Mouse (Mus musculus): ENCODE measurements around the gene Fzd5. TPM values are rescaled to one million over a fixed set of nuclear protein-coding genes. Genes with fewer than 3 reads are reported as not detected.
A peak's percentile ranks its signal among the peaks of the same experiment; 100 is the strongest.

The Fzd5 gene
- polyA plus RNA-seq, 1 experiment, result 28.2 TPM

- no peak for DNase-seq
- 65% methylated on average over 7 of the region's 7 CpGs for WGBS
- TF ChIP-seq POLR2A (IDR thresholded peaks at IDR 0.05; ENCODE audit: borderline replicate concordance, extremely low read depth, low read depth, low read length) (no peak), CTCF (IDR thresholded peaks at IDR 0.05; ENCODE audit: insufficient read depth, low read length) (no peak)
- peaks cover 5% of the 10 kb centered on the region; the same call in 1 of the 2 replicates for H3K4me1 ChIP-seq (ENCODE audit: control insufficient read depth, insufficient read depth, low read length)
- no peak overlapping the region for H3K4me3 ChIP-seq (replicated peaks; ENCODE audit: extremely low read depth, low read depth, low read length)
Observed at GRCm38 (mm10) chr1:64716589-64717304, 20.8 kb downstream of the Fzd5 start.

DNA sequence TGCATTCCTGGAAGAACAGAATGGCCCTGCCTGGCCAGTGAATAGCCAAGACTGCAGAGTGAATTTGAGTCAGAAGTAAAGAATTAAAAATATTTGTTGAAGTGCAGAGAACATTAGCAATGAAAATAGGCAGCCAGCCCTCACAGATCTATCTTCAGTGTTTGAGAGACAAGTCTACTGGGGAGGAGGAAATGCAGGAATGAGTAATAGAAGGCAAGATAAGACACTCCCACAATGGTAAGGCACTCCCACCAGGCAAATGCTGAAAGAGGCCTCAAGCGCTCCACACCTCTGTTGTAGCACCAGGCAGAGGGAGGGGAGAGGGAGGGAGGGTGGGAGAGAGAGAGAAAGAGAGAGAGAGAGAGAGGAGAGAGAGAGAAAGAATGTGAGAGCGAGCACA, 22.1 kb downstream of the Fzd5 start:
- no peak for DNase-seq
- 64% methylated on average over 2 of the region's 2 CpGs for WGBS
- H3K4me1 ChIP-seq (ENCODE audit: control insufficient read depth, insufficient read depth, low read length), result peaks cover 5% of the 10 kb centered on the region; the same call in 1 of the 2 replicates
- TF ChIP-seq POLR2A (IDR thresholded peaks at IDR 0.05; ENCODE audit: borderline replicate concordance, extremely low read depth, low read depth, low read length), result no peak
- no peak for TF ChIP-seq CTCF (IDR thresholded peaks at IDR 0.05; ENCODE audit: insufficient read depth, low read length)
- no peak overlapping the region for H3K4me3 ChIP-seq (replicated peaks; ENCODE audit: extremely low read depth, low read depth, low read length)

DNA sequence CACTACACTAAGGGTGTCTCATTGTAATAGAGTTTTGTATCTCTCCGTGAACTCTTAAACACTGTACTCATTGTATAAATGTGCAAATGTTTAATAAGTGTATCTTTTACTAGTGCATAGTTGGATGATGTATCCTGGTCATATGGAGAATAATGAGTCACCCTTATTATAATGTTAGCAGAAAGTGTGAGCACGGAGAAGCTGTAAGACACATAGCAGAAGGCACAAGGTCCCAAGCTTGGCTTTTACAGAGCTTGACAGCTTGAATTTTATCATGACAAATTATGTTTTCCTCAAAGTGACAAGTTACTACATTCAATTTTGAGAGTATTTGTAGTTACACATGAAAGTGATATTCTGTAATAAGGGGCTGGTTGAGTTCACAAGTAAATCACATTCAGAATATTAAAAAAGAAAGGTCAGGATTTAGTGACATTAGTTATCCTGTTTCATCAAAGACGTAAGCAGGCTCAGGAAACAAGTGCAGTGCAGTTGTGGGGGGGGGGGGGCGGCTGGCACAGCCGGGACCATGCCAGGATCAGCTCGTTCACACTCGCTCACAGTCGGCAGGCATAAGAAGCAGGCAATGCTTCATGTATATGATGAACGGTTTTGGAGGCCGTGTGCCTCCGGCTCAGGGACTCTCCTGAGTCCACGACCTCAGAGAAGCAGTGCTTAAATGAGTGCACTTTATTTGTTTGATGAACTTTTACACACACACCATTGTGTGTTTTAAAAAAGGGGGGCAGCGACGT, 25.4 kb downstream of the Fzd5 start:
- Histone ChIP-seq H3K4me1 (ENCODE audit: control insufficient read depth, insufficient read depth, low read length) (peaks cover 4% of the 10 kb centered on the region; the same call in 1 of the 2 replicates), H3K4me3 (replicated peaks; ENCODE audit: extremely low read depth, low read depth, low read length) (no peak overlapping the region)
- no peak for TF ChIP-seq POLR2A (IDR thresholded peaks at IDR 0.05; ENCODE audit: borderline replicate concordance, extremely low read depth, low read depth, low read length)
- no peak for TF ChIP-seq CTCF (IDR thresholded peaks at IDR 0.05; ENCODE audit: insufficient read depth, low read length)
- 75% methylated on average over 14 of the region's 14 CpGs for WGBS
- no peak for DNase-seq

GRCm38 (mm10) chr1:64709891-64710290, 27.7 kb downstream of the Fzd5 start:
- no peak for DNase-seq
- Histone ChIP-seq H3K4me1 (ENCODE audit: control insufficient read depth, insufficient read depth, low read length) (no peaks in the 10 kb centered on the region), H3K4me3 (replicated peaks; ENCODE audit: extremely low read depth, low read depth, low read length) (no peak overlapping the region)
- TF ChIP-seq POLR2A (IDR thresholded peaks at IDR 0.05; ENCODE audit: borderline replicate concordance, extremely low read depth, low read depth, low read length) (no peak), CTCF (IDR thresholded peaks at IDR 0.05; ENCODE audit: insufficient read depth, low read length) (no peak)
- WGBS, result 14% methylated on average over 2 of the region's 2 CpGs

DNA sequence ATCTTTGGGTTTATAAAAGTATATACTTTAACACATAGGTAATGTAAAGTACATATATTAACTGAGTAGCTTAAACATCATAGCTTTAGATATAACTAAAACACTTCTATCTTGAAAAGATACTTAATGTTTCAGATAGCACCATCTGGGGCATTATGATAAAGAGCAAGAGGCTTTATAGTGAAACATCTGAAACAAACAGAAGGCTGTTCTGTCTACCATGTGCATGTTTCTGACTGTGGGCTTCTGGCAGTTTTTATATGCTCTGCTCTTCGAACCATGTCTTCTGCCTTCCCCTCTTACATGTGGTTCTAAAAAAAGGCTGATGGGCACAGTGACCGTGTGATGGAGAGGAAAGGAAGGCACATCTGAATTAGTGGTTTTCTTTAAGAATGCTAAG, 30.9 kb downstream of the Fzd5 start:
- no peak overlapping the region for H3K4me3 ChIP-seq (replicated peaks; ENCODE audit: extremely low read depth, low read depth, low read length)
- no peaks in the 10 kb centered on the region for H3K4me1 ChIP-seq (ENCODE audit: control insufficient read depth, insufficient read depth, low read length)
- WGBS, result 93% methylated on average over 2 of the region's 2 CpGs
- no peak for DNase-seq
- TF ChIP-seq POLR2A (IDR thresholded peaks at IDR 0.05; ENCODE audit: borderline replicate concordance, extremely low read depth, low read depth, low read length) (no peak), CTCF (IDR thresholded peaks at IDR 0.05; ENCODE audit: insufficient read depth, low read length) (no peak)

DNA sequence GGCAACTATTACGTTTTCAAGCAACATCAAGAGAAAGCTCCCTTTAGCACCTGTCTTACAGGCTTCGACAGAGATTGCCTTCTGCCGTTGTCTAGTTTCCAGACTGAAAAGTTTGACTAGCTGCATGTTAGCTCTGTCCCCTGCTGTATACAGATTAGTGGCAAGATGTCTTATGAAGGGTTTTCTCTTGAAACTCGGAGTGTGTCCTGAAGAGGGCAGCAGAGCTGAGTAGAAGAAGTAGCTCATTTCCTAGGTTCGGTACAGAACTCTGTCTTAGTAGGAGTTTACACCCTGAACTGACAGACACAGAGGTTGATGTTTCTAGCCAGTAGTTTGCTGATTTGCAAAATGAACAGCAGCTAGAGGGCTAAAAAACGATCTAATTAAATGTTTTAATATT, 32.3 kb downstream of the Fzd5 start:
- no peak for TF ChIP-seq CTCF (IDR thresholded peaks at IDR 0.05; ENCODE audit: insufficient read depth, low read length)
- no peak for TF ChIP-seq POLR2A (IDR thresholded peaks at IDR 0.05; ENCODE audit: borderline replicate concordance, extremely low read depth, low read depth, low read length)
- DNase-seq, result peak; percentile 52
- H3K4me3 ChIP-seq (replicated peaks; ENCODE audit: extremely low read depth, low read depth, low read length), result no peak overlapping the region
- H3K4me1 ChIP-seq (ENCODE audit: control insufficient read depth, insufficient read depth, low read length), result no peaks in the 10 kb centered on the region
- 41% methylated on average over 6 of the region's 6 CpGs for WGBS

DNA sequence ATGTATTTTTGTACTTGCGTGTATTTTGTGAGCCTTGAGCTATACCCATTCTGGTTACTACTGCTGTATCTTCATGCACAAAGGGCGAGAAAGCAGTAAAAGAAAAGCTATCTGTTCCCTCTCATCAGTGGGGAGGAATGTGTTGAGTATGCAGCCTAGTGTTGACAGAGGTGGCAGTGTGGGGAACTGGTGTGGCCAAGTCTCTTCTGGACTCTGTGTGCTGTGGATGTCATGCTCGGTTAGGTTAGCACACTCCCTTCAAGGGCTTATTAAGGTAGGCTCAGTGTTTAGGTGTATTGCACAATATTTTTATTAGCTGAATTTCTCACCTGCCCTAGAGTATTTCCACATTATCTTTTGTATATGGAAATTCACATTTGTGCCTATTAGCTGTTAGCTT, 35.8 kb downstream of the Fzd5 start:
- 68% methylated on average over 3 of the region's 3 CpGs for WGBS
- TF ChIP-seq POLR2A (IDR thresholded peaks at IDR 0.05; ENCODE audit: borderline replicate concordance, extremely low read depth, low read depth, low read length) (no peak), CTCF (IDR thresholded peaks at IDR 0.05; ENCODE audit: insufficient read depth, low read length) (no peak)
- DNase-seq, result no peak
- Histone ChIP-seq H3K4me1 (ENCODE audit: control insufficient read depth, insufficient read depth, low read length) (no peaks in the 10 kb centered on the region), H3K4me3 (replicated peaks; ENCODE audit: extremely low read depth, low read depth, low read length) (no peak overlapping the region)

- no peak overlapping the region for H3K4me3 ChIP-seq (replicated peaks; ENCODE audit: extremely low read depth, low read depth, low read length)
- TF ChIP-seq CTCF (IDR thresholded peaks at IDR 0.05; ENCODE audit: insufficient read depth, low read length) (no peak), POLR2A (IDR thresholded peaks at IDR 0.05; ENCODE audit: borderline replicate concordance, extremely low read depth, low read depth, low read length) (no peak)
- WGBS, result 90% methylated on average over 3 of the region's 3 CpGs
- no peak for DNase-seq
- H3K4me1 ChIP-seq (ENCODE audit: control insufficient read depth, insufficient read depth, low read length), result peaks cover 3% of the 10 kb centered on the region; the same call in 1 of the 2 replicates
Observed at GRCm38 (mm10) chr1:64695156-64695555, 42.4 kb downstream of the Fzd5 start.

DNA sequence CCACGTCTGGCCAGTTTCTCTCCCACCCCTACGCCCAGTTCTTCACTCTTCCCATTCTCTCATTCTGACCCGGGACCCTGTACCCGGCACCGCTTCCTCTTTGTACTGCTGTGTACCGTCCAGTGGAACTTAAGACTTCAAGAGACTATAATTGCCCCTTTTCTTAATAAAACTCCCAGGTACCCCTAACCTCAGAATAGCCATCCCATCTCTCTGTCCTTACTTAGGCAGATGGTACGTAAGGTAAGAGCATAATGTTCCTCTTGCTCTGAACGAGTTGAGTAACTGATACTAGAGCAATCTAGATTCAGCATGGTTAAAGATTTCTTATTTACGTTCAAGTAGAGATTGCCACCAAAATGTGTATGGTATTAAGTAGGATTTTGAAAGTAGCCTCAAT, 46.0 kb downstream of the Fzd5 start:
- H3K4me3 ChIP-seq (replicated peaks; ENCODE audit: extremely low read depth, low read depth, low read length), result peak overlapping the region; percentile 62
- TF ChIP-seq CTCF (IDR thresholded peaks at IDR 0.05; ENCODE audit: insufficient read depth, low read length) (no peak), POLR2A (IDR thresholded peaks at IDR 0.05; ENCODE audit: borderline replicate concordance, extremely low read depth, low read depth, low read length) (no peak)
- 3% methylated on average over 9 of the region's 9 CpGs for WGBS
- peaks cover 3% of the 10 kb centered on the region for H3K4me1 ChIP-seq (ENCODE audit: control insufficient read depth, insufficient read depth, low read length)
- no peak for DNase-seq

All from lung, adult 2 months (tissue).